Mouse (Mus musculus) MEL (cell line): ENCODE data around the gene H2-Q10. TPM values are rescaled to one million over a fixed set of nuclear protein-coding genes. Genes with fewer than 3 reads are reported as not detected.

ENCODE experiments used
- DNase-seq: peaks from one replicate; pipeline ENCODE4 v3.0.0; 2011; ENCODE audit warnings: low read depth, low spot score
- H3K27ac ChIP-seq: 2 replicates; pipeline ENCODE4 v1.5.1; 2012; ENCODE audit warnings: low read depth, mild to moderate bottlenecking, control low read depth, low read length, moderate library complexity; ENCODE audit not compliant: control insufficient read depth
- H3K27me3 ChIP-seq, 2 experiments: fragments of 150-350 bp in 1 of 2; sonication (generic) in 1 of 2; 2 replicates each; pipeline ENCODE4 v1.6.1; 2012; ENCODE audit warnings: low read length in 2 of 2, mild to moderate bottlenecking in 2 of 2, improper control_type of control experiment in 1 of 2, moderate library complexity in 1 of 2; ENCODE audit not compliant: insufficient read depth in 2 of 2, control insufficient read depth in 1 of 2
- H3K36me3 ChIP-seq, 2 experiments: 2 replicates each; pipeline ENCODE4 v1.6.1; 2012 to 2014; ENCODE audit warnings: low read length in 2 of 2, improper control_type of control experiment in 1 of 2, inconsistent platforms in 1 of 2, mild to moderate bottlenecking in 1 of 2; ENCODE audit not compliant: insufficient read depth in 2 of 2, control insufficient read depth in 1 of 2
- H3K4me1 ChIP-seq, 2 experiments: fragments of 150-350 bp in 1 of 2; sonication (generic) in 1 of 2; 2 replicates each; pipeline ENCODE4 v1.6.1; 2012; ENCODE audit warnings: low read length in 2 of 2, improper control_type of control experiment in 1 of 2, mild to moderate bottlenecking in 1 of 2; ENCODE audit not compliant: insufficient read depth in 2 of 2, control insufficient read depth in 1 of 2
- H3K4me3 ChIP-seq, 2 experiments: fragments of 150-350 bp in 1 of 2; sonication (generic) in 1 of 2; 2 replicates each; pipeline ENCODE4 v1.5.1; 2012; ENCODE audit warnings: low read depth in 2 of 2, low read length in 2 of 2, mild to moderate bottlenecking in 2 of 2, moderate library complexity in 2 of 2, control low read depth in 1 of 2, improper control_type of control experiment in 1 of 2; ENCODE audit not compliant: control insufficient read depth in 1 of 2, insufficient read depth in 1 of 2
- H3K79me2 ChIP-seq: 2 replicates; pipeline ENCODE4 v1.6.1; 2012; ENCODE audit warnings: mild to moderate bottlenecking, low read length, moderate library complexity; ENCODE audit not compliant: control insufficient read depth, poor library complexity, insufficient read depth
- H3K9ac ChIP-seq: 2 replicates; pipeline ENCODE4 v1.6.1; 2012; ENCODE audit warnings: low read depth, mild to moderate bottlenecking, control low read depth, low read length, moderate library complexity; ENCODE audit not compliant: control insufficient read depth, poor library complexity, severe bottlenecking
- H3K9me3 ChIP-seq: fragments of 150-350 bp; sonication (generic); replicated peaks from 2 replicates; pipeline ENCODE4 v1.6.1; 2012; ENCODE audit warnings: mild to moderate bottlenecking, low read length, improper control_type of control experiment, moderate library complexity; ENCODE audit not compliant: insufficient read depth
- CTCF ChIP-seq, 3 experiments: IDR thresholded peaks in 2 of 3; conservative IDR thresholded peaks in 1 of 3; 2 replicates each; pipeline ENCODE4 v1.5.1; 2011 to 2012; ENCODE audit warnings: low read length in 3 of 3, low read depth in 2 of 3, mild to moderate bottlenecking in 2 of 3, improper control_type of control experiment in 1 of 3, inconsistent platforms in 1 of 3, mixed read lengths in 1 of 3, moderate library complexity in 1 of 3; ENCODE audit not compliant: control insufficient read depth in 1 of 3, insufficient read depth in 1 of 3, poor library complexity in 1 of 3, severe bottlenecking in 1 of 3
- EP300 ChIP-seq, 2 experiments: IDR thresholded peaks; 2 replicates each; pipeline ENCODE4 v1.6.1; 2011; ENCODE audit warnings: improper control_type of control experiment in 2 of 2, low read length in 2 of 2, low read depth in 1 of 2, mild to moderate bottlenecking in 1 of 2
- ETS1 ChIP-seq: IDR thresholded peaks from 2 replicates; pipeline ENCODE4 v1.6.1; 2012; ENCODE audit warnings: low read depth, mild to moderate bottlenecking, inconsistent platforms, low read length, improper control_type of control experiment, moderate library complexity
- GATA1 ChIP-seq: IDR thresholded peaks from 2 replicates; pipeline ENCODE4 v1.6.1; 2011; ENCODE audit warnings: low read depth, low read length, improper control_type of control experiment
- JUND ChIP-seq: IDR thresholded peaks from 2 replicates; pipeline ENCODE4 v1.6.1; 2011; ENCODE audit warnings: low read depth, mild to moderate bottlenecking, improper control_type of control experiment, low read length
- KAT2A ChIP-seq: conservative IDR thresholded peaks from 2 replicates; pipeline ENCODE4 v1.6.1; 2012; ENCODE audit warnings: low read depth, low read length, improper control_type of control experiment, inconsistent platforms
- MAFK ChIP-seq: IDR thresholded peaks from 2 replicates; pipeline ENCODE4 v1.6.1; 2011; ENCODE audit warnings: low read depth, mild to moderate bottlenecking, low read length, improper control_type of control experiment, borderline replicate concordance
- MAX ChIP-seq: IDR thresholded peaks from 2 replicates; pipeline ENCODE4 v1.6.1; 2011; ENCODE audit warnings: low read length, improper control_type of control experiment
- MEF2A ChIP-seq: IDR thresholded peaks from 2 replicates; pipeline ENCODE4 v1.6.1; 2014; ENCODE audit warnings: low read depth, mild to moderate bottlenecking, inconsistent platforms, low read length, improper control_type of control experiment; ENCODE audit not compliant: poor library complexity, insufficient replicate concordance, severe bottlenecking; ENCODE audit errors: extremely low read depth
- MXI1 ChIP-seq: IDR thresholded peaks from 2 replicates; pipeline ENCODE4 v1.6.1; 2011; ENCODE audit warnings: mild to moderate bottlenecking, low read depth, low read length, improper control_type of control experiment
- MYB ChIP-seq: IDR thresholded peaks from 2 replicates; pipeline ENCODE4 v1.6.1; 2011; ENCODE audit warnings: mild to moderate bottlenecking, low read depth, low read length, improper control_type of control experiment
- MYC ChIP-seq: IDR thresholded peaks from 2 replicates; pipeline ENCODE4 v1.6.1; 2011; ENCODE audit warnings: low read depth, mild to moderate bottlenecking, low read length, improper control_type of control experiment, moderate library complexity
- NELFE ChIP-seq: IDR thresholded peaks from 2 replicates; pipeline ENCODE4 v1.6.1; 2011; ENCODE audit warnings: low read depth, low read length, improper control_type of control experiment
- NRF1 ChIP-seq: IDR thresholded peaks from 2 replicates; pipeline ENCODE4 v1.6.1; 2014; ENCODE audit warnings: low read depth, mild to moderate bottlenecking, inconsistent platforms, low read length, improper control_type of control experiment, moderate library complexity; ENCODE audit not compliant: poor library complexity, insufficient read depth, severe bottlenecking
- POLR2A ChIP-seq, 2 experiments: IDR thresholded peaks; 2 replicates each; pipeline ENCODE4 v1.6.1; 2011 to 2012; ENCODE audit warnings: low read length in 2 of 2, mild to moderate bottlenecking in 2 of 2, control low read depth in 1 of 2, improper control_type of control experiment in 1 of 2, low read depth in 1 of 2, moderate library complexity in 1 of 2; ENCODE audit not compliant: control insufficient read depth in 1 of 2, insufficient read depth in 1 of 2, poor library complexity in 1 of 2
- RCOR1 ChIP-seq: IDR thresholded peaks from 2 replicates; pipeline ENCODE4 v1.6.1; 2012; ENCODE audit warnings: low read depth, mild to moderate bottlenecking, inconsistent platforms, low read length, improper control_type of control experiment
- SIN3A ChIP-seq: IDR thresholded peaks from 2 replicates; pipeline ENCODE4 v1.6.1; 2012; ENCODE audit warnings: low read length, improper control_type of control experiment, inconsistent platforms
- SMC3 ChIP-seq: IDR thresholded peaks from 2 replicates; pipeline ENCODE4 v1.6.1; 2011; ENCODE audit warnings: low read depth, low read length, improper control_type of control experiment
- TAL1 ChIP-seq: IDR thresholded peaks from 2 replicates; pipeline ENCODE4 v1.6.1; 2012; ENCODE audit warnings: mild to moderate bottlenecking, inconsistent platforms, low read length, moderate library complexity, mixed read lengths
- ZMIZ1 ChIP-seq: IDR thresholded peaks from 2 replicates; pipeline ENCODE4 v1.6.1; 2012; ENCODE audit warnings: low read depth, mild to moderate bottlenecking, inconsistent platforms, low read length, improper control_type of control experiment, moderate library complexity
- polyA plus RNA-seq, 2 experiments: library from polyadenylated mRNA; stranded (reverse) in 1 of 2; unstranded in 1 of 2; fragments of >175 nt in 1 of 2; fragments of >200 nt in 1 of 2; gene quantifications; 2 replicates each; pipeline versions ENCODE4 v1.2.1 to v1.2.4; 2012; ENCODE audit warnings: low replicate concordance in 2 of 2, low read depth in 1 of 2; ENCODE audit not compliant: insufficient read length in 2 of 2, insufficient read depth in 1 of 2, missing spikeins in 1 of 2
- total RNA-seq: library from RNA; depleted of rRNA; stranded (reverse); fragments of 300-350 nt; gene quantifications from 2 replicates; pipeline ENCODE4 v1.2.3, GENCODE M21; 2012

H2-Q10 gene
- total and polyA plus RNA-seq, 3 experiments, result 0.15 to 8.9 TPM; not detected in 1

- DNase-seq, result no peak
- no peak overlapping the region for H3K9ac ChIP-seq
- no peak overlapping the region for H3K27ac ChIP-seq
- no peaks in the 10 kb centered on the region for H3K27me3 ChIP-seq
- H3K79me2 ChIP-seq, result peaks cover 2% of the 10 kb centered on the region; the same call in 1 of the 2 replicates
- no peak for TF ChIP-seq RCOR1
- TF ChIP-seq NRF1, result no peak
- TF ChIP-seq MYC, result no peak
- TF ChIP-seq ETS1, result no peak
- no peak for TF ChIP-seq KAT2A
- no peak for TF ChIP-seq MAX
- no peak for TF ChIP-seq MAFK
- TF ChIP-seq MYB, result no peak
- TF ChIP-seq CTCF (IDR thresholded peaks at IDR 0.05 in 2 of 3, conservative IDR thresholded peaks at IDR 0.05 in 1 of 3; ENCODE audit: control insufficient read depth in 1 of 3, insufficient read depth in 1 of 3, low read depth in 2 of 3, low read length in 3 of 3, poor library complexity in 1 of 3, severe bottlenecking in 1 of 3), result no peak
- TF ChIP-seq GATA1, result no peak
- TF ChIP-seq POLR2A (IDR thresholded peaks at IDR 0.05; ENCODE audit: control insufficient read depth in 1 of 2, insufficient read depth in 1 of 2, low read depth in 1 of 2, low read length in 2 of 2, poor library complexity in 1 of 2), result no peak
- no peak for TF ChIP-seq MEF2A
- no peak for TF ChIP-seq SMC3
- no peak for TF ChIP-seq ZMIZ1
- peaks cover 0 to 5% of the 10 kb centered on the region in 2 experiments; a peak in 2 of 4 replicates for H3K4me1 ChIP-seq
- H3K9me3 ChIP-seq, result no peaks in the 10 kb centered on the region
- no peak overlapping the region for H3K4me3 ChIP-seq
- no peaks in the 10 kb centered on the region for H3K36me3 ChIP-seq
These were observed 44.9 kb downstream of the H2-Q10 start for GRCm38 (mm10) chr17:35514756-35515155.

GRCm38 (mm10) chr17:35515911-35516640, 46.2 kb downstream of the H2-Q10 start:
- Histone ChIP-seq H3K27ac (0 out of 2 replicates have a peak overlapping the region, but pooled peaks have one; percentile 26), H3K9me3 (no peaks in the 10 kb centered on the region), H3K4me1 (peaks cover 0 to 5% of the 10 kb centered on the region in 2 experiments; a peak in 2 of 4 replicates), H3K79me2 (peaks cover 2% of the 10 kb centered on the region; the same call in 1 of the 2 replicates), H3K4me3 (peak overlapping the region; percentile 46 to 79), H3K36me3 (no peaks in the 10 kb centered on the region), H3K9ac (peak overlapping the region; percentile 76), H3K27me3 (no peaks in the 10 kb centered on the region)
- TF ChIP-seq JUND (no peak), NELFE (peak; percentile 13; the same call in 1 of the 2 replicates), MYC (no peak), TAL1 (no peak), SIN3A (no peak), MXI1 (peak; percentile 41; the same call in 1 of the 2 replicates), RCOR1 (0 out of 2 replicates have a peak, but pooled peaks have one; percentile 13), EP300 (IDR thresholded peaks at IDR 0.05; ENCODE audit: low read depth in 1 of 2, low read length in 2 of 2) (no peak), CTCF (IDR thresholded peaks at IDR 0.05 in 2 of 3, conservative IDR thresholded peaks at IDR 0.05 in 1 of 3; ENCODE audit: control insufficient read depth in 1 of 3, insufficient read depth in 1 of 3, low read depth in 2 of 3, low read length in 3 of 3, poor library complexity in 1 of 3, severe bottlenecking in 1 of 3) (no peak)
- DNase-seq, result peak; percentile 68
